Comparison of ENCODE assay signal across 9 mouse cellular contexts in the genomic region with DNA sequence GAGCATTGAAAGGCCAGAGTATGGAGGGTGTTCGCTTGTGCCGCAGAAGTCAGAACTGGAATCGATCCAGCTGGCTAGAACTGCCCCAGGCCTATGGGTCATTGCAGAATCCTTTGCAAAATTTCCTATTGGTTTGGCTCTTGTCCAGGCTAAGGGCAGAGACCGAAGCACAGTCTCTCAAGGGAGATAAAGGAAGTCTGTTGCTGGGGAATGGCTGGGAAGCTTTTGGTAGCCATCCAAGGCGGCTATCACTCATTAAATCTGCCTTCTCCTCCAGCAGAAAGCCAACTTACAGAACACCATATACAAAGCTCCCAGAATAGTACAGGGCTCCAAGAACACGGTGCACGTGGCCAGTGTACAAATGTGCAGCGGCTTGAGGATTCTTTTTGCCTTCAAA. TPM values are rescaled to one million over a fixed set of nuclear protein-coding genes. Genes with fewer than 3 reads are reported as not detected.
A peak's percentile ranks its signal among the peaks of the same experiment; 100 is the strongest.
DNase-seq lines count a peak whose midpoint lies in the region; ATAC-seq and TF ChIP-seq lines count a peak whose summit lies in the region.
"Had no signal": no experiment of that assay in that cellular context is flagged by ENCODE, and none has a peak within 500 bp of the region (broad histone marks: within the 10 kb centered on the region; RNA-seq: fewer than 3 reads in every experiment).

No protein-coding gene starts in this region.

- H3K9ac ChIP-seq in limb, embryonic 12.5 days (replicated peaks): no peak overlapping the region
- no peak overlapping the region for H3K9ac ChIP-seq in heart, embryonic 11.5 days (ENCODE audit: low read depth, low read length)
- peak overlapping the region; percentile 57; the same call in 1 of the 2 replicates for H3K9ac ChIP-seq in kidney, embryonic 16.5 days (replicated peaks; ENCODE audit: low read length)
- no peak overlapping the region for H3K9ac ChIP-seq in lung, postnatal 0 days (replicated peaks; ENCODE audit: low read depth)
- H3K9ac ChIP-seq in stomach, postnatal 0 days (ENCODE audit: low read length): no peak overlapping the region

- H3K4me2 ChIP-seq in limb, embryonic 12.5 days: peak overlapping the region; percentile 52; the same call in 1 of the 2 replicates
- H3K4me2 ChIP-seq in heart, embryonic 11.5 days: peak overlapping the region; percentile 69; the same call in 1 of the 2 replicates
- H3K4me2 ChIP-seq in kidney, embryonic 16.5 days (replicated peaks; ENCODE audit: low read depth, low read length): peak overlapping the region; percentile 72
- peak overlapping the region; percentile 54 for H3K4me2 ChIP-seq in lung, postnatal 0 days (replicated peaks; ENCODE audit: low read depth, low read length)
- peak overlapping the region; percentile 56 for H3K4me2 ChIP-seq in stomach, postnatal 0 days (replicated peaks; ENCODE audit: low read depth)

- H3K4me3 ChIP-seq in limb, embryonic 12.5 days (replicated peaks): no peak overlapping the region
- no peak overlapping the region for H3K4me3 ChIP-seq in limb, embryonic 10.5 days
- H3K4me3 ChIP-seq in heart, embryonic 11.5 days (ENCODE audit: low read depth, low read length): no peak overlapping the region
- H3K4me3 ChIP-seq in kidney, embryonic 16.5 days (ENCODE audit: low read length): no peak overlapping the region
- no peak overlapping the region for H3K4me3 ChIP-seq in lung, postnatal 0 days (ENCODE audit: low read depth, low read length)
- H3K4me3 ChIP-seq in stomach, postnatal 0 days (ENCODE audit: low read depth, low read length): no peak overlapping the region

- no peak for TF ChIP-seq CTCF in lung, postnatal 0 days (IDR thresholded peaks at IDR 0.05)
- no peak for TF ChIP-seq CTCF in stomach, postnatal 0 days (IDR thresholded peaks at IDR 0.05; ENCODE audit: low read depth)

- no peaks in the 10 kb centered on the region for H3K9me3 ChIP-seq in limb, embryonic 12.5 days
- H3K9me3 ChIP-seq in limb, embryonic 10.5 days (replicated peaks): no peaks in the 10 kb centered on the region
- no peaks in the 10 kb centered on the region for H3K9me3 ChIP-seq in heart, embryonic 11.5 days (replicated peaks; ENCODE audit: control insufficient read depth, low read length)
- no peaks in the 10 kb centered on the region for H3K9me3 ChIP-seq in kidney, embryonic 16.5 days (ENCODE audit: low read length)
- H3K9me3 ChIP-seq in lung, postnatal 0 days (ENCODE audit: low read length): no peaks in the 10 kb centered on the region
- H3K9me3 ChIP-seq in stomach, postnatal 0 days (ENCODE audit: control insufficient read depth, low read length): no peaks in the 10 kb centered on the region

- no peak for ATAC-seq in limb, embryonic 12.5 days (ENCODE audit: insufficient number of reproducible peaks, insufficient read depth, low FRiP score, low TSS enrichment, low read depth)
- no peak for ATAC-seq in heart, embryonic 11.5 days (replicated peaks; ENCODE audit: insufficient number of reproducible peaks, low FRiP score, low TSS enrichment)
- ATAC-seq in kidney, embryonic 16.5 days (ENCODE audit: low FRiP score, low TSS enrichment): 0 out of 2 replicates have a peak, but pooled peaks have one; percentile 10
- peak; percentile 4; the same call in 1 of the 2 replicates for ATAC-seq in lung, postnatal 0 days
- no peak for ATAC-seq in stomach, postnatal 0 days (ENCODE audit: low FRiP score, low TSS enrichment)
- ATAC-seq: Patski had no signal

- TF ChIP-seq EP300 in lung, postnatal 0 days (IDR thresholded peaks at IDR 0.05): peak; percentile 24
- no peak for TF ChIP-seq EP300 in stomach, postnatal 0 days (optimal IDR thresholded peaks at IDR 0.05)

- no peaks in the 10 kb centered on the region for H3K36me3 ChIP-seq in limb, embryonic 12.5 days
- no peaks in the 10 kb centered on the region for H3K36me3 ChIP-seq in limb, embryonic 10.5 days
- no peaks in the 10 kb centered on the region for H3K36me3 ChIP-seq in heart, embryonic 11.5 days (ENCODE audit: control insufficient read depth, insufficient read depth, low read length)
- no peaks in the 10 kb centered on the region for H3K36me3 ChIP-seq in kidney, embryonic 16.5 days (ENCODE audit: insufficient read depth, low read length)
- H3K36me3 ChIP-seq in lung, postnatal 0 days (ENCODE audit: insufficient read depth, low read length): no peaks in the 10 kb centered on the region
- no peaks in the 10 kb centered on the region for H3K36me3 ChIP-seq in stomach, postnatal 0 days (ENCODE audit: control insufficient read depth, insufficient read depth, low read length)

- DNase-seq in limb, embryonic 10.5 days (ENCODE audit: low spot score): no peak
- peak; percentile 69 for DNase-seq in cerebellum, adult 9-10 months
- peak; percentile 94 for DNase-seq in lung, postnatal 0 days (ENCODE audit: low spot score)
- peak; percentile 38 for DNase-seq in stomach, postnatal 0 days (ENCODE audit: low spot score)
- DNase-seq in thymus, postnatal 36 days: no peak

- 69% methylated on average over 8 of the region's 8 CpGs for whole genome bisulfite sequencing in limb, embryonic 12.5 days
- WGBS in limb, embryonic 10.5 days: 90% methylated on average over 8 of the region's 8 CpGs
- 52% methylated on average over 8 of the region's 8 CpGs for WGBS in heart, embryonic 11.5 days (ENCODE audit: insufficient replicate concordance)
- 35% methylated on average over 8 of the region's 8 CpGs for WGBS in kidney, embryonic 16.5 days
- 17% methylated on average over 8 of the region's 8 CpGs for WGBS in lung, postnatal 0 days
- WGBS in stomach, postnatal 0 days: 24% methylated on average over 8 of the region's 8 CpGs

- H3K4me1 ChIP-seq in limb, embryonic 12.5 days (replicated peaks): peaks cover 18% of the 10 kb centered on the region
- peaks cover 22% of the 10 kb centered on the region for H3K4me1 ChIP-seq in limb, embryonic 10.5 days
- peaks cover 12% of the 10 kb centered on the region for H3K4me1 ChIP-seq in heart, embryonic 11.5 days (ENCODE audit: control insufficient read depth, insufficient read depth, low read length)
- peaks cover 30% of the 10 kb centered on the region for H3K4me1 ChIP-seq in kidney, embryonic 16.5 days (ENCODE audit: insufficient read depth, low read length)
- H3K4me1 ChIP-seq in lung, postnatal 0 days (ENCODE audit: insufficient read depth, low read depth, low read length): peaks cover 5% of the 10 kb centered on the region; the same call in 1 of the 2 replicates
- peaks cover 4% of the 10 kb centered on the region; the same call in 1 of the 2 replicates for H3K4me1 ChIP-seq in stomach, postnatal 0 days (replicated peaks; ENCODE audit: control insufficient read depth, insufficient read depth)

- H3K27ac ChIP-seq in limb, embryonic 12.5 days: peak overlapping the region; percentile 78
- no peak overlapping the region for H3K27ac ChIP-seq in limb, embryonic 10.5 days
- H3K27ac ChIP-seq in heart, embryonic 11.5 days (ENCODE audit: low read depth, low read length): peak overlapping the region; percentile 59; the same call in 1 of the 2 replicates
- H3K27ac ChIP-seq in kidney, embryonic 16.5 days (ENCODE audit: low read length): peak overlapping the region; percentile 92
- H3K27ac ChIP-seq in lung, postnatal 0 days (ENCODE audit: low read length): peak overlapping the region; percentile 58
- H3K27ac ChIP-seq in stomach, postnatal 0 days (replicated peaks): peak overlapping the region; percentile 71

- H3K27me3 ChIP-seq in limb, embryonic 12.5 days: 0 out of 2 replicates have a peak, but pooled peaks cover 2% of the 10 kb centered on the region
- H3K27me3 ChIP-seq in limb, embryonic 10.5 days (ENCODE audit: low read depth, poor library complexity, severe bottlenecking): no peaks in the 10 kb centered on the region
- 0 out of 2 replicates have a peak, but pooled peaks cover 2% of the 10 kb centered on the region for H3K27me3 ChIP-seq in heart, embryonic 11.5 days (ENCODE audit: control insufficient read depth, insufficient read depth, low read length)
- no peaks in the 10 kb centered on the region for H3K27me3 ChIP-seq in kidney, embryonic 16.5 days (ENCODE audit: insufficient read depth, low read length)
- no peaks in the 10 kb centered on the region for H3K27me3 ChIP-seq in lung, postnatal 0 days (replicated peaks; ENCODE audit: insufficient read depth, low read length)
- H3K27me3 ChIP-seq in stomach, postnatal 0 days (ENCODE audit: control insufficient read depth, insufficient read depth, low read length): no peaks in the 10 kb centered on the region
- H3K27me3 ChIP-seq: Patski had no signal

RNA-seq across cellular contexts. Expression of gene Tnrc6b, which starts 4.0 kb away (rescaled TPM):
- 36.7 and 41.0 TPM in 2 replicates for polyA plus RNA-seq in limb, embryonic 12.5 days (2016; fragmentation: Nextera tagmentation; extraction: Ambion mirVana)
- 31.0 and 40.1 TPM in 2 replicates for polyA plus RNA-seq in limb, embryonic 10.5 days (2016; fragmentation: Nextera tagmentation; extraction: Ambion mirVana)
- polyA plus RNA-seq in heart, embryonic 11.5 days (2014; fragmentation: Nextera tagmentation; extraction: Ambion mirVana): 16.7 and 17.9 TPM in 2 replicates
- 27.4 and 33.9 TPM in 2 replicates for polyA plus RNA-seq in kidney, embryonic 16.5 days (2015; fragmentation: Nextera tagmentation; extraction: Ambion mirVana)
- polyA plus RNA-seq in lung, postnatal 0 days (2015; fragmentation: Nextera tagmentation; extraction: Ambion mirVana): 10.1 and 11.7 TPM in 2 replicates
- polyA plus RNA-seq in stomach, postnatal 0 days (2015; fragmentation: Nextera tagmentation; extraction: Ambion mirVana): 8.5 and 9.4 TPM in 2 replicates

RNA-seq across cellular contexts. Expression of gene Fam83f, which starts 35.4 kb away (rescaled TPM):
- 1.3 and 1.4 TPM in 2 replicates for polyA plus RNA-seq in limb, embryonic 12.5 days (2016; fragmentation: Nextera tagmentation; extraction: Ambion mirVana)
- 0.98 and 1.2 TPM in 2 replicates for polyA plus RNA-seq in limb, embryonic 10.5 days (2016; fragmentation: Nextera tagmentation; extraction: Ambion mirVana)
- polyA plus RNA-seq in heart, embryonic 11.5 days (2014; fragmentation: Nextera tagmentation; extraction: Ambion mirVana): 0.19 TPM in 1 of 2 replicates, not detected in the other
- polyA plus RNA-seq in kidney, embryonic 16.5 days (2015; fragmentation: Nextera tagmentation; extraction: Ambion mirVana): 5.4 and 6.3 TPM in 2 replicates
- 0.73 and 0.80 TPM in 2 replicates for polyA plus RNA-seq in lung, postnatal 0 days (2015; fragmentation: Nextera tagmentation; extraction: Ambion mirVana)
- 20.5 and 24.3 TPM in 2 replicates for polyA plus RNA-seq in stomach, postnatal 0 days (2015; fragmentation: Nextera tagmentation; extraction: Ambion mirVana)
- polyA plus RNA-seq: Patski had no signal

Comparison
In these comparisons a context has a peak if more than half of its experiments do, and no peak if none do; other contexts are left out.
1. ATAC-seq: peak in kidney, embryonic 16.5 days (single experiment) and lung, postnatal 0 days (single experiment); none in limb, embryonic 12.5 days (single experiment), heart, embryonic 11.5 days (single experiment) and stomach, postnatal 0 days (single experiment).
2. DNase-seq: peak in cerebellum, adult 9-10 months (single experiment), lung, postnatal 0 days (single experiment) and stomach, postnatal 0 days (single experiment); none in limb, embryonic 10.5 days (single experiment) and thymus, postnatal 36 days (0 of 2).
3. Peak in every context shown above with its lines, with median percentiles within 50 percentile points of each other: H3K4me2 ChIP-seq.